Mouse (Mus musculus): ENCODE data around the gene Fgfr2.
"Not testable (repeated sequence)": the region's sequence is repeated elsewhere in the genome, so short reads cannot be mapped to it uniquely, and the experiment has no call there.

Fgfr2 gene

DNA sequence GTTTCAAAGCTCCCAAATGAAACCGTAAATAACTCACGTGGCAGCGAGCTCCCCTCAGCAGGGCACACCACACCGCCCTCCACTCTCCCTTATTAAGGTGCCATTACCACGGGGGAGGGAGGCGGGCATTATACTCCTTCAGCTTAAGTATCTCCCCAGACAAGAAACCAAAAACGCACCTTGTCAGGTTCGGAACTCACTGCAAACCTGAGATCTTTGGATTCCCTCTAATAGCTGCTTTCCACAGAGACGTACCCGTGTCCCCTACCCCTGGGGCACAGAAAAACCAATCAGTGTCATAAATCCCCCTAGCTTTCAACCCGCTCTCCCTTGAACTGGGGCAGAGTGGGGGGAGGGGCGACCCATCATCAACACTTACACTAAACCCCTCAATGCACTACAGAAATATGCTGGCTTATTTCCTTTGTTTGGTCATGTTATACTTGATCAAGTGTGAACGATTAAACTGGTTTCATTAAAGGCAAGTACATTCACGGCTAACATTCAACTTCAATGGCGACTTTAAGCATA, 2.9 kb downstream of the Fgfr2 start:
- DNase-seq (ENCODE audit: low spot score) = no peak

DNA sequence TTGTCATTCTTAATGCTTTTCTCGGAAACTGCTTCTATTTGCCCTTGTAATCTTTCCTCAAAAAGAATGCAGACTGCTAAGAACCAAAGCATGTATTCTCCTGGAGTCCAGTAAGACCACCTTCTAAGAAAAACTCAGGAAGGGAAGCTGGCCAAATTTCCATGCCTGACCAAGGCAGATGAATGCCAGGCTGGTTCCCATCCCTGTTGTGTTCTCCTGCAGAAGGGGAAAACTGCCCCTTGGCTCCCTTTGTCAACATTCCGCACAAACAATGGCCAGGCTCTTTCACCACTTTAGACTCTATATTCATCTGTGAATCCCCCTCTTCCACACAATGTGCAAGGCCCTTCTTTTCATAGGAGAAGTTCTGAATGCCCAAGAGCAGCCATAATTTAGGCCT, 5.3 kb downstream of the Fgfr2 start:
- no peak for DNase-seq (ENCODE audit: low spot score)

- no peak for DNase-seq (ENCODE audit: low spot score)
Measured at GRCm38 (mm10) chr7:133116542-133116941, 6.6 kb downstream of the Fgfr2 start.

DNA sequence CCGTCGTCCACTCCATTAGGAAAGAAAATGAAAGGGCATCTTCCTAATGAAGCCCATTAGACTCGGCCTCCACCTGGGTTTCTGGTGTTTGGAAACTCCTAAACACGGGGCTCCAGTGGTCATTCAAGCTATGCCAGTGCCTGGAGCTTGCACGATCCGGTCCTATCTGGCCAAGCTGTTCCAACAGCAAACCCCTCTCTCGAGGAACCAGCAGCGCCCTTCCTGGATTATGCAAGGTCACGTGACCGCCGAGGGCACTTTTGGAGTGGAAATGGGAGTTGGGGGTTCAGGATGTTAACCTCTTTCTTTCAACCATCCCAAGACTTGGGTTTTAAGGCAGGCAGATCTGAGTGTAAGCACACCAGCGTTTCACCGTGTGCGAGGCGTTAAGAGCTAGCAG, 7.3 kb downstream of the Fgfr2 start:
- DNase-seq (ENCODE audit: low spot score) = no peak

DNA sequence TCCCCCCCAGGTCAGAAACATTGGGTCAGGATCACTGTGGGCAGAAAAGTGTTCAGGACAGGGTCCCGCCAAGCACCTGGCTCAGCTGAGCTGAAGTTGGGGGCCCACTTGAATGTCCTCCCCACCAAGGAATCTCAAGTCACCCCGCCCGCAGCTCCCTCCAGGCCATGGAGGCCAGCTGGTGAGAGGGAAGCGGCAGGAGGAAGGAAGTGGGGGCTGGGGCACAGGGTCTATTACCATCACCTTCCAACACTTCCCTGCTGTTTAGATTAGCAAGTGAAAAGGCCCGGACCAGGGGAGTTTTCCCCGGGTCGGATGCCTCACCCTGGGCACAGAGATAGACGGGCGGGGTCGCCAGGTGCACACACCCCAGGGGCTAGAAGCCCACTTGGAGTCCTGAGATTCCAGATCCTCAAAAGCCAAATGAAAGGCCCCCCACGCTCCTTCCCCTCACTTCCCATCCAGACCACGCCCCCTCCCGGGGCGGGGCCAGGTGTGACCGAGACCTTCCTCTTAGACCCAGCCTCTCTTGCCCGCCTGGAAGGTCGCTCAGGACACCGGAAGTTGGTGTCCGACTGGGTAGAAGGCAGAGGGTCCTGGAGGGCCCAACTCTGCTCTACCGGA, 8.2 kb downstream of the Fgfr2 start:
- DNase-seq (ENCODE audit: low spot score) = no peak

- no peak for DNase-seq (ENCODE audit: low spot score)
Measured at GRCm38 (mm10) chr7:133113185-133113895, 9.8 kb downstream of the Fgfr2 start.

GRCm38 (mm10) chr7:133112351-133112831, 10.8 kb downstream of the Fgfr2 start:
- DNase-seq (ENCODE audit: low spot score) = no peak

- no peak for DNase-seq (ENCODE audit: low spot score)
Measured at GRCm38 (mm10) chr7:133109442-133109841, 13.7 kb downstream of the Fgfr2 start.

- peak; percentile 43 for DNase-seq (ENCODE audit: low spot score)
Measured at GRCm38 (mm10) chr7:133108695-133109094, 14.5 kb downstream of the Fgfr2 start.

- no peak for DNase-seq (ENCODE audit: low spot score)
Measured at GRCm38 (mm10) chr7:133102578-133102977, 20.6 kb downstream of the Fgfr2 start.

DNA sequence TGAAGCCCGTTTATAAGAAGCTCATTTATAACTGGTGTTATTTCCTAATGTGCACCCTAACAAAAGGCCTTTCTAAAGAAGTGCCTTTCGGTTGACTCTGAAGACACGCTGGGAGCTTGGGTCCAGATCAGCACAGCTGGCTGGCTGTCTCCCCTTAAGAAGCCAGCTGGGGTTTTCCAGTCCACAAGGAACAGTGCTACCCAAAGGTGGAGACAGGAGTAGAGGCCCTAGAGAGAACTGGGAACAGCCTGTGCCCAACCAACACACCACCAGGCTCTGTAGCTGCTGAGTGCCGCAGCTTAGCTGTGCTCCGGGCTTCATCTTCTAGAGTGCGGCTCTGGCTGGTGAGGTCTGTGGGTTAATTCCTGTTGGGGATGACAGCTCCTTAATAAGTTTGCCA, 22.1 kb downstream of the Fgfr2 start:
- DNase-seq (ENCODE audit: low spot score) = no peak

- DNase-seq (ENCODE audit: low spot score) = no peak
Measured at GRCm38 (mm10) chr7:133100178-133100577, 23.0 kb downstream of the Fgfr2 start.

DNA sequence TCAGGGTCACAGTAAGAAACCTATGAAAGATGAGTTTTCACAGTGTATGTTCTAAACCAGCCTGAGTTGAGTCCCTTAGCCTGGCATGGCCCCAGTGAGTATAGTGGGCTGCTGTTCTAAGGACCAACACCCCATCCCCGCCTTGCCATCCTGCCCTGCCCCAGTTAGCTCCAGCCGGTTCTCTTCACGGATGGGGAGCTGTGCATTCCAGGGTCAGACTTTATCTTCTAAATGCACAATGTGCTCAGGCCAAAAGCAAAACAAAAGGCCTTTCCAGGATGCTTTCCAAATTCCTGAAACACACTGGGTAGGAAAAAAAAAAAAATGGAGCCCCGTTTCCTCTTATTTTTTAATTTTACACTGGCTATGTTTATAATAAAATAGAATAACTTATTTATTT, 23.9 kb downstream of the Fgfr2 start:
- no peak for DNase-seq (ENCODE audit: low spot score)

DNA sequence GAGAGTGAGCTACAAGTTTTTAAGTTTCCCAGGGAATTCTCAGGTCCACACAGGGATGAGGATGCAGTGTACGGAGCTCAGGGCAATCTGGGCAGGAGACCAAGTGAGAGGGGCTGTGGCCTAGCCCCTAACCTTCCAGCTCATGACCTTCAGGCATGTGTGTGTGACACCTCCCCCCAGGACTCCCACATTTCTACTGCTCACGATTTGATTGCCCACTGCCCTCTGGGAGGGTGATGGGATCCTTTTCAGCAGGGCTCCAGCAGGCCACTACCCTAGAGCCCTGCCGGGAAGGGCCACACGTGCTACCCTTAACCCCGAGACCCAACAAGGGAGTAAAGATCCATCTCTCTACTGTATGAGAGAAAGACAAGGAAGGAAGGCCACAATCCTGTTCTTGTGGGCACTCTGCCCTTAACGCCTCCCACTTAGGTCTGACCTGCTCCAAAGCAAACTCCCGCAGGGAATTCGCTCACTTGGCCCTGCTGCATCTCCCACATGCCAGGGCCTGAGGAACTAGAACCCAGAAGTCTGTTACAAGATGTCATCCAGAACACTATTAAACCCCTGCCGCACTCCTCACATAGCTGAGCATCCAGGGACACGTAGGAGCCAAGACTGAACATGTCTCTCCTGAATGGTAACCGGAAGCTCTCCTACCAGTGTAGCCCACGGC, 24.9 kb downstream of the Fgfr2 start:
- no peak for DNase-seq (ENCODE audit: low spot score)

DNA sequence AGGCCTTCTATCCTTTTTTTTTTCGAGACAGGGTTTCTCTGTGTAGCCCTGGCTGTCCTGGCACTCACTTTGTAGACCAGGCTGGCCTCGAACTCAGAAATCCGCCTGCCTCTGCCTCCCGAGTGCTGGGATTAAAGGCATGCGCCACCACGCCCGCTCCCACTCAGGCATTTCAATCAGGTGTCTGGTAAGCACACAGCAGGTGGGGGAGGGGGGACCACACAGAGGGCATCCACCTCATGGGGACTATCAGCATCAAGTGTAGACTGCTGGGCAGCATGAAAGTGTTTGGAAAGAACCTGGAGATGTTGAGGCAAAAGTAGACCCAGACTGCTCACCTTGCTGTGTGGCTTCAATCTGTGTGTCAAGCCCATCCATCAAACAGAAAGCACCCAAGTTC, 27.5 kb downstream of the Fgfr2 start:
- not testable (repeated sequence) for DNase-seq (ENCODE audit: low spot score)

GRCm38 (mm10) chr7:133094711-133095495, 28.2 kb downstream of the Fgfr2 start:
- no peak for DNase-seq (ENCODE audit: low spot score)

GRCm38 (mm10) chr7:133094161-133094560, 29.0 kb downstream of the Fgfr2 start:
- no peak for DNase-seq (ENCODE audit: low spot score)

GRCm38 (mm10) chr7:133093731-133094130, 29.4 kb downstream of the Fgfr2 start:
- no peak for DNase-seq (ENCODE audit: low spot score)

GRCm38 (mm10) chr7:133090641-133091040, 32.5 kb downstream of the Fgfr2 start:
- no peak for DNase-seq (ENCODE audit: low spot score)

GRCm38 (mm10) chr7:133089621-133090260, 33.4 kb downstream of the Fgfr2 start:
- DNase-seq (ENCODE audit: low spot score) = no peak

- DNase-seq (ENCODE audit: low spot score) = peak; percentile 66
Measured at GRCm38 (mm10) chr7:133088830-133089261, 34.3 kb downstream of the Fgfr2 start.

- no peak for DNase-seq (ENCODE audit: low spot score)
Measured at GRCm38 (mm10) chr7:133088411-133088810, 34.7 kb downstream of the Fgfr2 start.

Measured in layer of hippocampus, adult 11-12 months (tissue).